Mouse (Mus musculus) limb, embryonic 14.5 days (tissue): Measurements from ENCODE around the gene Lmod2. TPM values are rescaled to one million over a fixed set of nuclear protein-coding genes. Genes with fewer than 3 reads are reported as not detected.

Experiments used
- ATAC-seq: fragments of 200-750 bp; cut with Nextera tagmentation; 2 replicates; pipeline ENCODE4 v1.8.0; 2017; ENCODE audit warnings: low read depth, moderate number of reproducible peaks, moderate TSS enrichment; ENCODE audit not compliant: low FRiP score
- DNase-seq: peaks from one replicate; pipeline ENCODE4 v3.0.0-alpha.2; 2015; ENCODE audit warnings: low spot score
- H3K27ac ChIP-seq: fragments of 300-500 bp; sonication (generic); replicated peaks from 2 replicates; pipeline ENCODE4 v1.5.1; 2014; ENCODE audit warnings: low read depth, mild to moderate bottlenecking, low read length, moderate library complexity, mixed read lengths
- H3K27me3 ChIP-seq: fragments of 300-500 bp; sonication (generic); 2 replicates; pipeline ENCODE4 v1.6.1; 2014; ENCODE audit warnings: low read length, mixed read lengths; ENCODE audit not compliant: control insufficient read depth, insufficient read depth
- H3K36me3 ChIP-seq: fragments of 300-500 bp; sonication (generic); 2 replicates; pipeline ENCODE4 v1.6.1; 2014; ENCODE audit warnings: mild to moderate bottlenecking, low read length, moderate library complexity, mixed read lengths; ENCODE audit not compliant: control insufficient read depth, insufficient read depth
- H3K4me1 ChIP-seq: fragments of 300-500 bp; sonication (generic); 2 replicates; pipeline ENCODE4 v1.6.1; 2014; ENCODE audit warnings: antibody characterized with exemption, low read length, mixed read lengths; ENCODE audit not compliant: control insufficient read depth, insufficient read depth
- H3K4me2 ChIP-seq: fragments of 300-500 bp; sonication (generic); replicated peaks from 2 replicates; pipeline ENCODE4 v1.6.1; 2014; ENCODE audit warnings: low read depth, mild to moderate bottlenecking, low read length, moderate library complexity; ENCODE audit not compliant: severe bottlenecking
- H3K4me3 ChIP-seq: fragments of 300-500 bp; sonication (generic); replicated peaks from 2 replicates; pipeline ENCODE4 v1.5.1; 2014; ENCODE audit warnings: low read length
- H3K9ac ChIP-seq: fragments of 300-500 bp; sonication (generic); 2 replicates; pipeline ENCODE4 v1.6.1; 2014; ENCODE audit warnings: mild to moderate bottlenecking, low read depth, low read length, moderate library complexity; ENCODE audit not compliant: severe bottlenecking
- H3K9me3 ChIP-seq: fragments of 300-500 bp; sonication (generic); 2 replicates; pipeline ENCODE4 v1.6.1; 2016; ENCODE audit warnings: low read length; ENCODE audit not compliant: control insufficient read depth
- POLR2A ChIP-seq: fragments of 200-500 bp; IDR thresholded peaks from 2 replicates; pipeline ENCODE4 v1.8.0; 2012; ENCODE audit warnings: inconsistent platforms, mild to moderate bottlenecking, moderate library complexity, borderline replicate concordance; ENCODE audit not compliant: insufficient read depth, insufficient read length; ENCODE audit errors: extremely low read depth
- WGBS: fragments of 180-500 bp; shearing (Covaris S2); extraction: QIAGEN DNeasy Blood & Tissue Kit; methylation state at CpG from one replicate; pipeline ENCODE4 v1.1.7; 2014; 5-methylcytosine and 5-hydroxymethylcytosine counted together
- polyA plus RNA-seq, 2 experiments: library from polyadenylated mRNA; depleted of rRNA in 1 of 2; stranded (reverse) in 1 of 2; unstranded in 1 of 2; fragments of >200 nt; fragmentation: Nextera tagmentation in 1 of 2; extraction: Ambion mirVana in 1 of 2; gene quantifications; 2 replicates each; pipeline versions ENCODE4 v1.2.1 to v1.2.3; 2012 to 2014

The Lmod2 gene
- polyA plus RNA-seq, 2 experiments = 3.1 to 4.1 TPM

- Histone ChIP-seq H3K9me3 (no peaks in the 10 kb centered on the region), H3K4me1 (no peaks in the 10 kb centered on the region), H3K27me3 (no peaks in the 10 kb centered on the region), H3K27ac (no peak overlapping the region), H3K4me3 (no peak overlapping the region), H3K9ac (no peak overlapping the region), H3K4me2 (no peak overlapping the region), H3K36me3 (0 out of 2 replicates have a peak, but pooled peaks cover 3% of the 10 kb centered on the region)
- 87% methylated on average over 4 of the region's 4 CpGs for WGBS
- TF ChIP-seq POLR2A = no peak
- no peak for DNase-seq
- ATAC-seq = no peak
These were observed 49.6 kb downstream of the Lmod2 start for GRCm38 (mm10) chr6:24647103-24647691.

GRCm38 (mm10) chr6:24648403-24648802 lies 50.8 kb downstream of the Lmod2 start:
- no peak for TF ChIP-seq POLR2A
- no peak overlapping the region for H3K9ac ChIP-seq
- H3K36me3 ChIP-seq = 0 out of 2 replicates have a peak, but pooled peaks cover 3% of the 10 kb centered on the region
- no peaks in the 10 kb centered on the region for H3K27me3 ChIP-seq
- ATAC-seq (no peak), DNase-seq (no peak)
- no peak overlapping the region for H3K4me2 ChIP-seq
- no peaks in the 10 kb centered on the region for H3K9me3 ChIP-seq
- WGBS = 88% methylated on average over 4 of the region's 4 CpGs
- no peak overlapping the region for H3K4me3 ChIP-seq
- no peak overlapping the region for H3K27ac ChIP-seq
- no peaks in the 10 kb centered on the region for H3K4me1 ChIP-seq

DNA sequence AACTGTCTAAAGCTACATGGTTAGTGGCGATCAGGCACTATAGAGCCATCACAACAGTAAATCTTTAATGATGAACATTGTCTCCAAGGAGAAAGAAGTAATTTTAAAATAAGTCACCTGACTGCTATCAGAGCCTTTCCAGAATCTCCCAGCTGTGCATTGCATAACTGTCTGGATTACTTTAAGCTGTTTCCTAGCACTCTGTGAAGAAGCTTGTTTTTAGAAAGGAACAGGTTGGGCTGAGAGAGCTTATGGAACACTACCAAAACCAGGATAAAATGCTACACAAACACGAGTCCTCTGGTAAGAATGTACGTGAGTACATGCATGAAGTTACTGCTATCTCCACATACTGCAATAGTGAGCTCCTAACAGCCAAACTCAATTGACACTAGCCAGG lies 53.2 kb downstream of the Lmod2 start:
- Histone ChIP-seq H3K4me1 (no peaks in the 10 kb centered on the region), H3K27me3 (no peaks in the 10 kb centered on the region), H3K9me3 (no peaks in the 10 kb centered on the region), H3K9ac (no peak overlapping the region), H3K4me2 (no peak overlapping the region), H3K36me3 (no peaks in the 10 kb centered on the region), H3K4me3 (no peak overlapping the region), H3K27ac (no peak overlapping the region)
- 77% methylated on average over 3 of the region's 3 CpGs for WGBS
- no peak for DNase-seq
- no peak for ATAC-seq
- TF ChIP-seq POLR2A = no peak

- H3K9me3 ChIP-seq = no peaks in the 10 kb centered on the region
- H3K27me3 ChIP-seq = no peaks in the 10 kb centered on the region
- H3K9ac ChIP-seq = no peak overlapping the region
- 75% methylated on average over 7 of the region's 7 CpGs for WGBS
- no peak for DNase-seq
- H3K36me3 ChIP-seq = no peaks in the 10 kb centered on the region
- H3K27ac ChIP-seq = no peak overlapping the region
- no peak for TF ChIP-seq POLR2A
- no peak overlapping the region for H3K4me3 ChIP-seq
- H3K4me2 ChIP-seq = no peak overlapping the region
- ATAC-seq = no peak
- H3K4me1 ChIP-seq = no peaks in the 10 kb centered on the region
These were observed 54.0 kb downstream of the Lmod2 start for GRCm38 (mm10) chr6:24651538-24651937.

Other genes with a start within 250 kb of the Lmod2 start
- gene Iqub, start 82.7 kb upstream of the Lmod2 start, polyA plus RNA-seq (2012; rRNA removed) = 0.06 and 0.08 TPM in 2 replicates
- gene Iqub, start 82.7 kb upstream of the Lmod2 start, polyA plus RNA-seq (2014; fragmentation: Nextera tagmentation; extraction: Ambion mirVana) = not detected in 2 replicates
- 14.8 and 38.9 TPM in 2 replicates for gene Ndufa5, start 69.7 kb upstream of the Lmod2 start, polyA plus RNA-seq (2012; rRNA removed)
- gene Ndufa5, start 69.7 kb upstream of the Lmod2 start, polyA plus RNA-seq (2014; fragmentation: Nextera tagmentation; extraction: Ambion mirVana) = 304 and 326 TPM in 2 replicates
- gene Asb15, start 69.6 kb upstream of the Lmod2 start, polyA plus RNA-seq (2012; rRNA removed) = 0.03 and 0.04 TPM in 2 replicates
- gene Asb15, start 69.6 kb upstream of the Lmod2 start, polyA plus RNA-seq (2014; fragmentation: Nextera tagmentation; extraction: Ambion mirVana) = not detected in 2 replicates
- 30.8 and 34.8 TPM in 2 replicates for gene Wasl, start 67.2 kb downstream of the Lmod2 start, polyA plus RNA-seq (2012; rRNA removed)
- 57.6 and 70.2 TPM in 2 replicates for gene Wasl, start 67.2 kb downstream of the Lmod2 start, polyA plus RNA-seq (2014; fragmentation: Nextera tagmentation; extraction: Ambion mirVana)
- gene Hyal6, start 135.5 kb downstream of the Lmod2 start, polyA plus RNA-seq (2012; rRNA removed) = not detected in 2 replicates
- not detected in 2 replicates for gene Hyal6, start 135.5 kb downstream of the Lmod2 start, polyA plus RNA-seq (2014; fragmentation: Nextera tagmentation; extraction: Ambion mirVana)
- gene Hyal4, start 150.6 kb downstream of the Lmod2 start, polyA plus RNA-seq (2012; rRNA removed) = not detected in 2 replicates
- gene Hyal4, start 150.6 kb downstream of the Lmod2 start, polyA plus RNA-seq (2014; fragmentation: Nextera tagmentation; extraction: Ambion mirVana) = not detected in 2 replicates
- not detected in 2 replicates for gene Spam1, start 193.4 kb downstream of the Lmod2 start, polyA plus RNA-seq (2012; rRNA removed)
- not detected in 2 replicates for gene Spam1, start 193.4 kb downstream of the Lmod2 start, polyA plus RNA-seq (2014; fragmentation: Nextera tagmentation; extraction: Ambion mirVana)